Mouse (Mus musculus) G1E (cell line): ENCODE data around the gene Tpp1.

ENCODE experiments used
- CTCF ChIP-seq: IDR thresholded peaks from 2 replicates; pipeline ENCODE4 v1.5.1; 2012; ENCODE audit warnings: low read depth, low read length, inconsistent platforms, mixed read lengths
- GATA1 ChIP-seq: IDR thresholded peaks from 2 replicates; pipeline ENCODE4 v1.6.1; 2012; ENCODE audit warnings: borderline replicate concordance, low read length, inconsistent platforms, mixed read lengths
- GATA2 ChIP-seq: IDR thresholded peaks from 2 replicates; pipeline ENCODE4 v1.6.1; 2012; ENCODE audit warnings: low read depth, low read length, inconsistent platforms, borderline replicate concordance
- TAL1 ChIP-seq: conservative IDR thresholded peaks from 2 replicates; pipeline ENCODE4 v1.6.1; 2012; ENCODE audit warnings: low read depth, low read length, inconsistent platforms, mixed read lengths

GRCm38 (mm10) chr7:105753281-105753680 lies 1.2 kb upstream of the Tpp1 start:
- TF ChIP-seq CTCF (no peak), GATA1 (no peak), TAL1 (no peak), GATA2 (no peak)
